Mouse (Mus musculus): Measurements from ENCODE around the gene Mief2. TPM values are rescaled to one million over a fixed set of nuclear protein-coding genes. Genes with fewer than 3 reads are reported as not detected.

Mief2 gene
- polyA plus RNA-seq, 1 experiment from 2014 or later = 14.2 TPM

DNA sequence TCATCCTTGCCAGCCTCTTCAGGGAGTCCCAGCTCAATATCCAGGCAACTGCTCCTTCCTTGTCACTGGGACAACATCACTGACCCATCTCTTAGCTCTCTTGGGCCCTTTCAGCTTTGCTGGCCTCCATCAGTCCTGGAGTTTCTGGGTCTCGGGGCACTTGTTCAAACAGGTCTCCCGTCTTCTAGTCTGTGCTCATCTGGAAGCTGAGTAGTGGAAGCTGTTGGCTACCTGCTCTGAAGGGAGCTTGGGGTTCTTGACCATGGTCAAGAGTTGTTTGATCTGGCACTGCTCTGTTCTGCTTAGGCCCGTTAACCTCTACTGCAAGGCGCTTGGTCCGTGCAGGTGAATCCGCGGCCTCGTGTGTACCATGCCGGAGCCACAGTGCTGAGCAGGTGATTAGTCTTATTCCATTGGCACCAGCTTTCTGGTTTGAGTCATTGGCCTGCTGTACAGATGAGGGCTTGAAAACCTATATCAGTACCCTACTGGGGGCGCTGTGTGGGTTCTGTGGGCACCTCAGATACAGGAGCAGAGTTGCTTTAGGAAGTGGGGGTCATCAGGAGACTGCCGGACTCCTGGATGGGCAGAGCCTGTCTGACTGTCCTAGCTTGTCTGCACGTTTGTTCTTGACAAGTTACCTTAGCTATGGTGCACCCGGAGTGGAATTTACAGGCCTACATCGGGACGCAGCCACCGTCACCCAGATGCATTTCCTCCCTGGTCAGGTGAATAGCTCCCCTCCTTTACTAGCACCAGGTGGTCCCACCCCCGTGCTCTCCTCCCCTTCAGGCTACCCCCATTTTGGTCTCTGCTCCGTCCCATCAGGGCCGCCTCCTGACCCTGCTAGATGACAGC, 23.9 kb upstream of the Mief2 start:
- H3K27ac ChIP-seq (ENCODE audit: low read depth, low read length) = no peak overlapping the region
- no peak overlapping the region for H3K9ac ChIP-seq (ENCODE audit: low read length)
- no peak overlapping the region for H3K4me2 ChIP-seq (ENCODE audit: low read depth, low read length, severe bottlenecking)
- no peak for ATAC-seq (replicated peaks; ENCODE audit: low FRiP score)
- peaks cover 11% of the 10 kb centered on the region for H3K4me1 ChIP-seq (replicated peaks; ENCODE audit: control insufficient read depth, insufficient read depth, low read length)
- H3K4me3 ChIP-seq (ENCODE audit: low read depth, low read length) = no peak overlapping the region
- no peak for DNase-seq (ENCODE audit: low spot score)
- H3K9me3 ChIP-seq (ENCODE audit: control insufficient read depth, low read length) = no peaks in the 10 kb centered on the region
- peaks cover 18% of the 10 kb centered on the region for H3K36me3 ChIP-seq (ENCODE audit: control insufficient read depth, insufficient read depth, low read length)
- no peaks in the 10 kb centered on the region for H3K27me3 ChIP-seq (ENCODE audit: control insufficient read depth, insufficient read depth, low read length)
- 94% methylated on average over 19 of the region's 19 CpGs for WGBS

DNA sequence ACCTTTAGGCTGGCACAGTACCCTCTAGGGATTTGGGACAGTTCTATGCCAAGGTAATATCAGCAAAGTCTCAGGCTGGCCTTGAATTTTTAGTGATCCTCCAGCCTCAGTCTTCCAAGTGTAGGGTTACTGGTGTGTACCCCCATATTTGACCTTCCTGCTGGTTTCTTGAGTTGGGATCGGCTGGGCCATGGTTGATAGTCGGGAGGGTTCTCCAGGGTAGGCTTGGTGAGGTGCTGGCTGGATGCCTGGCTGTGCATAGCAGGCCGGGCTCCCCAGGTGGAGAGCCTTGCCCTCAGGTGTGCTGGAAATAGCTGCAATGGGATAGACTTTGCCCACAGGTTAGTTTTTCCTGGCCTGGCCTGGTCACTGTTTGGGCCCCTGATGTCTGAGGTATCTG, 22.9 kb upstream of the Mief2 start:
- Histone ChIP-seq H3K9ac (ENCODE audit: low read length) (no peak overlapping the region), H3K4me1 (replicated peaks; ENCODE audit: control insufficient read depth, insufficient read depth, low read length) (peaks cover 11% of the 10 kb centered on the region), H3K27me3 (ENCODE audit: control insufficient read depth, insufficient read depth, low read length) (no peaks in the 10 kb centered on the region), H3K4me3 (ENCODE audit: low read depth, low read length) (no peak overlapping the region), H3K4me2 (ENCODE audit: low read depth, low read length, severe bottlenecking) (no peak overlapping the region), H3K27ac (ENCODE audit: low read depth, low read length) (no peak overlapping the region), H3K36me3 (ENCODE audit: control insufficient read depth, insufficient read depth, low read length) (peaks cover 28% of the 10 kb centered on the region), H3K9me3 (ENCODE audit: control insufficient read depth, low read length) (no peaks in the 10 kb centered on the region)
- ATAC-seq (replicated peaks; ENCODE audit: low FRiP score) (no peak), DNase-seq (ENCODE audit: low spot score) (no peak)
- WGBS = 87% methylated on average over 3 of the region's 3 CpGs

DNA sequence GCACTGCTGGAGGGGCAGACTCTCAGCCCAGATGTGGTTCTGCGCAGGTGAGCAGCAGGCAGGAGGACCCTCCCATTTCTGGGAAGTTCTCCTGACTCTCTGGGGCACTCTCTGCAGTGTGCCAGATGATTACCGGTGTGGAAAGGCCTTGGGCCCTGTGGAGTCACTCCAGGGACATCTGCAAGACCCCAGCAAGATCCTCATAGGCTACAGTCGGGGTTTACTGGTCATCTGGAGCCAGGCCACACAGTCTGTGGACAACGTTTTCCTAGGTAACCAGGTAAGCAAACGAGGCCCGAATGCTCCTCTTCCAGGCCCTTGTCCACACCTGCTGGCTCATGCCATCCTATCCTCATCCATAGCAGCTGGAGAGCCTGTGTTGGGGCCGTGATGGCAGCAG, 22.1 kb upstream of the Mief2 start:
- no peak overlapping the region for H3K27ac ChIP-seq (ENCODE audit: low read depth, low read length)

DNA sequence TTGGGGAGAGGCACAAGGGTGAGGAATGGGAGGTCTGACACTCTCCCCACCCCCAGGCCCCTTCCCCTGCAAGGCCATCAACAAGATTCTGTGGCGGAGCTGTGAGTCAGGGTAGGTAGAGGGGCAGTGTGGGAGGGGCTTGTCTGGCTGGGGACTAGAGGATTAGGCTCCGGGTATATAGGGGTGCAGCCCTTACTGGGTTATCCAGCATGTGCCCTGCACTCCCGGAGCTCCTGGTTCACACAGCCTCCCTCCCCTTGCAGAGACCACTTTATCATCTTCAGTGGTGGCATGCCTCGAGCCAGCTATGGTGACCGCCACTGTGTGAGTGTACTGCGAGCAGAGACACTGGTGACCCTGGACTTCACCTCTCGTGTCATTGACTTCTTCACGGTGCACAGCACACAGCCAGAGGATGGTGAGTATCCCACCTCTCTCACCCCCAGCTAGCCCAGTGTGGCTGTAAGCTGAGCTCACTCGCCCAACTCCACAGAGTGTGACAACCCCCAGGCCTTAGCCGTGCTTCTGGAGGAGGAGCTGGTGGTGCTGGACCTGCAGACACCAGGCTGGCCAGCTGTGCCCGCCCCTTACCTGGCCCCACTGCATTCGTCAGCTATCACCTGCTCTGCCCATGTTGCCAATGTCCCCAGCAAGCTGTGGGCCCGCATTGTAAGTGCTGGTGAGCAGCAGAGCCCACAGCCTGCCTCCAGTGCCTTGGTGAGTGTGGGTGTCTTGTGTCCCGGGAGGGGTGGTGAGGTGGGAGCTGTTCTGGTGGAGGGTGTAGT, 21.3 kb upstream of the Mief2 start:
- ATAC-seq (replicated peaks; ENCODE audit: low FRiP score) = no peak
- DNase-seq (ENCODE audit: low spot score) = peak; percentile 46
- H3K4me1 ChIP-seq (replicated peaks; ENCODE audit: control insufficient read depth, insufficient read depth, low read length) = no peaks in the 10 kb centered on the region; the same call in 1 of the 2 replicates
- H3K9me3 ChIP-seq (ENCODE audit: control insufficient read depth, low read length) = no peaks in the 10 kb centered on the region
- peaks cover 40% of the 10 kb centered on the region for H3K36me3 ChIP-seq (ENCODE audit: control insufficient read depth, insufficient read depth, low read length)
- no peak overlapping the region for H3K27ac ChIP-seq (ENCODE audit: low read depth, low read length)
- no peak overlapping the region for H3K9ac ChIP-seq (ENCODE audit: low read length)
- no peak overlapping the region for H3K4me3 ChIP-seq (ENCODE audit: low read depth, low read length)
- no peak overlapping the region for H3K4me2 ChIP-seq (ENCODE audit: low read depth, low read length, severe bottlenecking)
- no peaks in the 10 kb centered on the region for H3K27me3 ChIP-seq (ENCODE audit: control insufficient read depth, insufficient read depth, low read length)
- 90% methylated on average over 14 of the region's 14 CpGs for WGBS

More for the DNA sequence above, 22.1 kb upstream of the Mief2 start:
- H3K4me2 ChIP-seq (ENCODE audit: low read depth, low read length, severe bottlenecking) = no peak overlapping the region
- H3K27me3 ChIP-seq (ENCODE audit: control insufficient read depth, insufficient read depth, low read length) = no peaks in the 10 kb centered on the region
- H3K4me3 ChIP-seq (ENCODE audit: low read depth, low read length) = no peak overlapping the region
- no peaks in the 10 kb centered on the region for H3K9me3 ChIP-seq (ENCODE audit: control insufficient read depth, low read length)
- ATAC-seq (replicated peaks; ENCODE audit: low FRiP score) (no peak), DNase-seq (ENCODE audit: low spot score) (no peak)
- WGBS = 87% methylated on average over 7 of the region's 7 CpGs
- peaks cover 5% of the 10 kb centered on the region for H3K4me1 ChIP-seq (replicated peaks; ENCODE audit: control insufficient read depth, insufficient read depth, low read length)
- peaks cover 32% of the 10 kb centered on the region for H3K36me3 ChIP-seq (ENCODE audit: control insufficient read depth, insufficient read depth, low read length)
- H3K9ac ChIP-seq (ENCODE audit: low read length) = no peak overlapping the region

DNA sequence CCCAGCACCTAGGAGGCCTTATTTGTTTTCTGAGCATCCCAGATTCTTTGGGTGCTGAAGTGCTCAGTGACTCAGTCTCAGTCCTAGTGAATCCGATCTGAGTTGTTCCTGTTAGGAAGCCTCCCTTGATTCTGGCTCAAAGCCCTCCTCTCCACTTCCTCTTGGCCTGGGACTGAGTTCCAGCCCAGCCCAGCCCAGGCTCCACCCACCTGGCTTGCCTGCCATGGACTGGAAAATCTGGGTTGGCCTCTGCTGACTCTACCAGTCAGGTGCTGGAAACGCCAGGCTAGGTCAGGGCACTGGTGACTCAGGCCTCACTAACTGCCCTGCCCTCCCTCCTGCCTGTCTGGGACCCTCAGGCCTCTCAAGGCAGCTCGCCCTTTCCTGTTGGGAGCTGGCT, 20.5 kb upstream of the Mief2 start:
- no peak overlapping the region for H3K4me2 ChIP-seq (ENCODE audit: low read depth, low read length, severe bottlenecking)
- 87% methylated on average over 3 of the region's 3 CpGs for WGBS
- H3K4me1 ChIP-seq (replicated peaks; ENCODE audit: control insufficient read depth, insufficient read depth, low read length) = no peaks in the 10 kb centered on the region; the same call in 1 of the 2 replicates
- peaks cover 44% of the 10 kb centered on the region for H3K36me3 ChIP-seq (ENCODE audit: control insufficient read depth, insufficient read depth, low read length)
- H3K9me3 ChIP-seq (ENCODE audit: control insufficient read depth, low read length) = no peaks in the 10 kb centered on the region
- DNase-seq (ENCODE audit: low spot score) = peak; percentile 49
- ATAC-seq (replicated peaks; ENCODE audit: low FRiP score) = no peak
- no peak overlapping the region for H3K4me3 ChIP-seq (ENCODE audit: low read depth, low read length)
- no peaks in the 10 kb centered on the region for H3K27me3 ChIP-seq (ENCODE audit: control insufficient read depth, insufficient read depth, low read length)
- no peak overlapping the region for H3K9ac ChIP-seq (ENCODE audit: low read length)
- H3K27ac ChIP-seq (ENCODE audit: low read depth, low read length) = no peak overlapping the region

DNA sequence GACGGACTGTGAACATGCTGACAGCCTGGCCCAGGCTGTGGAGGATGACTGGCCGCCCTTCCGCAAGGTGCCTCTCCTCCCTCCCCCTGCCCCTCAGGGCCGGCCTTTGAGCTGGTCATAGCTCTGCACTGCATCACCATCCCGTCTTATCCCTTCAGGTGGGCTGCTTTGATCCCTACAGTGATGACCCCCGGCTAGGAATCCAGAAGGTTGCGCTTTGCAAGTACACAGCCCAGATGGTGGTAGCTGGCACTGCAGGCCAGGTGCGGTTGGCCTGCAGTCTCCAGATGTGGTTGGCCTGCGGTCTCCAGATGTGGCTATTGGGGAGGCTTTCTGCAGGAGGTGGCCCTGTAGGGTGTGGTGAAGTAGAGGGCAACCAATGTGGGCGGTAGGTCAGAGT, 19.6 kb upstream of the Mief2 start:
- H3K9ac ChIP-seq (ENCODE audit: low read length) = no peak overlapping the region
- no peaks in the 10 kb centered on the region for H3K9me3 ChIP-seq (ENCODE audit: control insufficient read depth, low read length)
- no peak overlapping the region for H3K27ac ChIP-seq (ENCODE audit: low read depth, low read length)
- H3K27me3 ChIP-seq (ENCODE audit: control insufficient read depth, insufficient read depth, low read length) = no peaks in the 10 kb centered on the region
- no peak overlapping the region for H3K4me3 ChIP-seq (ENCODE audit: low read depth, low read length)
- WGBS = 87% methylated on average over 10 of the region's 10 CpGs
- DNase-seq (ENCODE audit: low spot score) (no peak), ATAC-seq (replicated peaks; ENCODE audit: low FRiP score) (no peak)
- H3K4me2 ChIP-seq (ENCODE audit: low read depth, low read length, severe bottlenecking) = no peak overlapping the region
- H3K4me1 ChIP-seq (replicated peaks; ENCODE audit: control insufficient read depth, insufficient read depth, low read length) = no peaks in the 10 kb centered on the region
- peaks cover 48% of the 10 kb centered on the region for H3K36me3 ChIP-seq (ENCODE audit: control insufficient read depth, insufficient read depth, low read length)

DNA sequence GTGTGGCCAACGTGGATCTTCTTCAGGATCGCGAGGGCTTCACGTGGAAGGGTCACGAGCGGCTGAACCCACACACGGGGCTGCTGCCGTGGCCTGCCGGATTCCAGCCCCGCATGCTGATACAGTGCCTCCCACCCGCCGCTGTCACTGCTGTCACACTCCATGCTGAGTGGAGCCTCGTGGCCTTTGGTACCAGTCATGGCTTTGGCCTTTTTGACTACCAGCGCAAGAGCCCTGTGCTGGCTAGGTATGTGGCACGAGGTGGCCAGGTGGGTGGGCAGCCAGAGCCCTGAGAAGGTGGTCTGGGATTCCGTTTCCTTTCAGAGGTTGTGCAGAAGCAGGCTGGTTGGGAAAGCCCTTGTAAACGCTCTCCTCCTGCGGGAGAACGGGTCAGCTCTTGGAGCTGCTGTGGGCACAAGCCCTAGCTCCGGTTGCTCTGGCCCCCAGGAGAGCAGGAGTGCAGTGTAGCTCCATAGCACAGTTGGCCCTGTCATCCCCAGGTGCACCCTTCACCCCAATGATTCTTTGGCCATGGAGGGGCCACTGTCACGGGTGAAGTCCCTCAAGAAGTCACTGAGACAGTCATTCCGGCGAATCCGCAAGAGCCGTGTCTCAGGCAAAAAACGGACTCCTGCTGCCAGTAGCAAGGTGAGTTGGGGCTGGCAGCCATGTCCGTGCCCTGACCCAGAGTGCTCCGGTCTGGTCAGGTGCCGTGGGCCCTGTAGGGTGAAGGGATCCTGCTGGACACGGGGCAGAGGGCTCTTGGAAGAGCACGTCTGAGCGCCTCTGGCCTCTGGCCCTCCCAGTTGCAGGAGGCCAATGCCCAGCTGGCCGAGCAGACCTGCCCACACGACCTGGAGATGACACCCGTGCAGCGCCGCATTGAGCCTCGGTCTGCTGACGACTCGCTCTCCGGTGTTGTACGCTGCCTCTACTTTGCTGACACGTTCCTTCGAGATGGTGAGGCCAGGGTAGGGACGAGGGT, 18.4 kb upstream of the Mief2 start:
- H3K27ac ChIP-seq (ENCODE audit: low read depth, low read length) = no peak overlapping the region
- H3K4me1 ChIP-seq (replicated peaks; ENCODE audit: control insufficient read depth, insufficient read depth, low read length) = no peaks in the 10 kb centered on the region
- WGBS = 96% methylated on average over 45 of the region's 45 CpGs
- H3K4me3 ChIP-seq (ENCODE audit: low read depth, low read length) = no peak overlapping the region
- no peak for ATAC-seq (replicated peaks; ENCODE audit: low FRiP score)
- peak; percentile 48 for DNase-seq (ENCODE audit: low spot score)
- H3K4me2 ChIP-seq (ENCODE audit: low read depth, low read length, severe bottlenecking) = no peak overlapping the region
- no peak overlapping the region for H3K9ac ChIP-seq (ENCODE audit: low read length)
- H3K9me3 ChIP-seq (ENCODE audit: control insufficient read depth, low read length) = no peaks in the 10 kb centered on the region
- no peaks in the 10 kb centered on the region for H3K27me3 ChIP-seq (ENCODE audit: control insufficient read depth, insufficient read depth, low read length)
- H3K36me3 ChIP-seq (ENCODE audit: control insufficient read depth, insufficient read depth, low read length) = peaks cover 51% of the 10 kb centered on the region

DNA sequence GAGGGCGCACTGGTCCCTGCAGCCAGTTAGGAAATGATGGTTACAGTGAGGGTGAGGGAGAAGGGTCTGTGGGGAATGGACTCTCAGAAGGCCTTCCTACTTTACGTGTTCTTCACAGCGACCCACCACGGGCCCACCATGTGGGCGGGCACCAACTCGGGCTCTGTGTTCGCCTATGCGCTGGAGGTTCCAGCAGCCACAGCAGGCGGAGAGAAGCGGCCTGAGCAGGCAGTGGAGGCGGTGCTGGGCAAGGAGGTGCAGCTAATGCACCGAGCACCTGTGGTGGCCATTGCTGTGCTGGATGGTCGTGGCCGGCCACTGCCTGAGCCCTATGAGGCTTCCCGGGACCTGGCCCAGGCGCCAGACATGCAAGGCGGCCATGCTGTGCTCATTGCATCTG, 17.0 kb upstream of the Mief2 start:
- no peak overlapping the region for H3K27ac ChIP-seq (ENCODE audit: low read depth, low read length)
- H3K4me1 ChIP-seq (replicated peaks; ENCODE audit: control insufficient read depth, insufficient read depth, low read length) = no peaks in the 10 kb centered on the region
- no peaks in the 10 kb centered on the region for H3K9me3 ChIP-seq (ENCODE audit: control insufficient read depth, low read length)
- ATAC-seq (replicated peaks; ENCODE audit: low FRiP score) = no peak
- DNase-seq (ENCODE audit: low spot score) = no peak
- H3K4me3 ChIP-seq (ENCODE audit: low read depth, low read length) = no peak overlapping the region
- whole genome bisulfite sequencing = 92% methylated on average over 17 of the region's 17 CpGs
- H3K27me3 ChIP-seq (ENCODE audit: control insufficient read depth, insufficient read depth, low read length) = no peaks in the 10 kb centered on the region
- H3K4me2 ChIP-seq (ENCODE audit: low read depth, low read length, severe bottlenecking) = no peak overlapping the region
- no peak overlapping the region for H3K9ac ChIP-seq (ENCODE audit: low read length)
- peaks cover 46% of the 10 kb centered on the region for H3K36me3 ChIP-seq (ENCODE audit: control insufficient read depth, insufficient read depth, low read length)

Measured in forebrain, embryonic 11.5 days (tissue).